Comparison of ENCODE assay signal across 8 mouse cellular contexts in the genomic region with DNA sequence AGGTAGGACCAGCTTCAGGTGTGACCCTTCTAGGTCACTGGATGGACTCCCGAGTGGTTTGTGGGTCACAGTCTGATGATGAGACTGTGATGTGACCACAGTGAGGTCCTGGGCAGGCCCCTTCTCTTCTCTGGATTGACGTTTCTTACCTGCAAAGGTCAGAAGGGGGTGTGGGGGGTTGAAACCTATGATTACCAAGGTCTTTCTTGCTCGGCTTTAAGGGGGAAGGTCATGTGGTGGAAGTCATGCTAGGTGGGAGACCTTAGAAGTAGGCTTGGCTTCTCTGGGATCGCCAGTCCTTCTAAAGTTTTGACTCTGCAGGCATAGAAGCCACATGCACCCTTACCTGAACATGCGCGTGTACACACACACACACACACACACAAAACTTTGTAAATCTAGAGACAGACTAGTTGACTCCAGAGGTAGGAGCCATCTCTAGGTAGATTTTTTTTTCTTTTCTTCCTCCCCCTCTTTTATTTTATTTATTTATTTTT. TPM values are rescaled to one million over a fixed set of nuclear protein-coding genes. Genes with fewer than 3 reads are reported as not detected.
DNase-seq lines count a peak whose midpoint lies in the region; ATAC-seq and TF ChIP-seq lines count a peak whose summit lies in the region.

No protein-coding gene starts in this region.

- no peak for TF ChIP-seq CTCF in left cerebral cortex, adult 2 months (IDR thresholded peaks at IDR 0.05)

- peak overlapping the region; percentile 46; the same call in 1 of the 2 replicates for H3K4me3 ChIP-seq in left cerebral cortex, adult 2 months
- H3K4me3 ChIP-seq in embryonic facial prominence, embryonic 11.5 days (ENCODE audit: low read depth, low read length) = peak overlapping the region; percentile 50; the same call in 1 of the 2 replicates
- peak overlapping the region; percentile 65 for H3K4me3 ChIP-seq in intestine, embryonic 16.5 days (ENCODE audit: low read length)
- peak overlapping the region; percentile 42; the same call in 1 of the 2 replicates for H3K4me3 ChIP-seq in neural tube, embryonic 12.5 days

- H3K9me3 ChIP-seq in embryonic facial prominence, embryonic 11.5 days (replicated peaks; ENCODE audit: control insufficient read depth, low read length) = no peaks in the 10 kb centered on the region
- H3K9me3 ChIP-seq in intestine, embryonic 16.5 days (ENCODE audit: control insufficient read depth, low read length) = no peaks in the 10 kb centered on the region
- H3K9me3 ChIP-seq in neural tube, embryonic 12.5 days = no peaks in the 10 kb centered on the region

- H3K9ac ChIP-seq in embryonic facial prominence, embryonic 11.5 days (replicated peaks; ENCODE audit: low read length) = no peak overlapping the region
- 0 out of 2 replicates have a peak overlapping the region, but pooled peaks have one; percentile 24 for H3K9ac ChIP-seq in intestine, embryonic 16.5 days (ENCODE audit: low read depth, low read length)
- no peak overlapping the region for H3K9ac ChIP-seq in neural tube, embryonic 12.5 days

- H3K4me1 ChIP-seq in embryonic facial prominence, embryonic 11.5 days (ENCODE audit: control insufficient read depth, insufficient read depth, low read length) = no peaks in the 10 kb centered on the region; the same call in 1 of the 2 replicates
- peaks cover 9% of the 10 kb centered on the region; the same call in 1 of the 2 replicates for H3K4me1 ChIP-seq in intestine, embryonic 16.5 days (ENCODE audit: control insufficient read depth, insufficient read depth, low read length)
- peaks cover 6% of the 10 kb centered on the region; the same call in 1 of the 2 replicates for H3K4me1 ChIP-seq in neural tube, embryonic 12.5 days

- no peak overlapping the region for H3K27ac ChIP-seq in left cerebral cortex, adult 2 months
- H3K27ac ChIP-seq in embryonic facial prominence, embryonic 11.5 days (replicated peaks; ENCODE audit: low read depth, low read length) = no peak overlapping the region
- H3K27ac ChIP-seq in intestine, embryonic 16.5 days (ENCODE audit: low read length) = no peak overlapping the region
- no peak overlapping the region for H3K27ac ChIP-seq in neural tube, embryonic 12.5 days

- peaks cover 14% of the 10 kb centered on the region for H3K27me3 ChIP-seq in embryonic facial prominence, embryonic 11.5 days (ENCODE audit: control insufficient read depth, insufficient read depth, low read length)
- H3K27me3 ChIP-seq in intestine, embryonic 16.5 days (replicated peaks; ENCODE audit: control insufficient read depth, insufficient read depth, low read length) = no peaks in the 10 kb centered on the region
- H3K27me3 ChIP-seq in neural tube, embryonic 12.5 days (replicated peaks) = peaks cover 47% of the 10 kb centered on the region

- no peak for DNase-seq in left cerebral cortex, adult 2 months (ENCODE audit: extremely low spot score in 1 of 2, low spot score in 2 of 2)
- DNase-seq in left cerebral cortex, postnatal 4 days = no peak
- DNase-seq in embryonic facial prominence, embryonic 11.5 days (ENCODE audit: low spot score) = no peak
- DNase-seq in left cerebral cortex, adult 18-20 months (ENCODE audit: low spot score in 2 of 2) = no peak
- no peak for DNase-seq in adrenal gland, postnatal 10 days
- DNase-seq in embryo, embryonic 10 days (ENCODE audit: low spot score) = no peak

- H3K36me3 ChIP-seq in embryonic facial prominence, embryonic 11.5 days (replicated peaks; ENCODE audit: control insufficient read depth, insufficient read depth, low read depth, low read length) = no peaks in the 10 kb centered on the region
- H3K36me3 ChIP-seq in intestine, embryonic 16.5 days (ENCODE audit: control insufficient read depth, insufficient read depth, low read length) = no peaks in the 10 kb centered on the region
- H3K36me3 ChIP-seq in neural tube, embryonic 12.5 days = no peaks in the 10 kb centered on the region

- 39% methylated on average over 6 of the region's 6 CpGs for WGBS in embryonic facial prominence, embryonic 11.5 days
- WGBS in intestine, embryonic 16.5 days = 54% methylated on average over 6 of the region's 6 CpGs
- WGBS in neural tube, embryonic 12.5 days = 41% methylated on average over 6 of the region's 6 CpGs

- ATAC-seq in embryonic facial prominence, embryonic 11.5 days (replicated peaks; ENCODE audit: insufficient number of reproducible peaks, low FRiP score, low TSS enrichment, low read depth) = no peak
- no peak for ATAC-seq in intestine, embryonic 16.5 days
- ATAC-seq in neural tube, embryonic 12.5 days (ENCODE audit: low FRiP score, low read depth) = no peak

- peak overlapping the region; percentile 82 for H3K4me2 ChIP-seq in embryonic facial prominence, embryonic 11.5 days (ENCODE audit: low read depth, low read length)
- H3K4me2 ChIP-seq in intestine, embryonic 16.5 days (ENCODE audit: low read depth, low read length) = peak overlapping the region; percentile 91
- H3K4me2 ChIP-seq in neural tube, embryonic 12.5 days (replicated peaks) = peak overlapping the region; percentile 71

- intact Hi-C loops in left cerebral cortex, adult 2 months (cut with DNase I) = loop anchor here (10.0 kb wide), 1 partner anchor 225 kb away; no protein-coding TSS in a partner anchor
- intact Hi-C loops in left cerebral cortex, postnatal 4 days (cut with DNase I) = no loop called here

RNA-seq across cellular contexts. Expression of gene Stat5a, which starts 0.5 kb away (rescaled TPM):
- total RNA-seq in left cerebral cortex, adult 2 months (2021) = 1 to 10 TPM; 1.7 to 2.0 TPM
- 1 to 10 TPM in 1 of 2 experiments, under 1 TPM in 1; 0.98 to 1.2 TPM for total RNA-seq in left cerebral cortex, postnatal 4 days (2021)
- polyA plus RNA-seq in embryonic facial prominence, embryonic 11.5 days (2014; fragmentation: Nextera tagmentation; extraction: Ambion mirVana) = 1.6 and 1.9 TPM in 2 replicates
- 5.8 and 6.2 TPM in 2 replicates for polyA plus RNA-seq in intestine, embryonic 16.5 days (2015; fragmentation: Nextera tagmentation; extraction: Ambion mirVana)
- 1.7 and 1.9 TPM in 2 replicates for polyA plus RNA-seq in neural tube, embryonic 12.5 days (2016; fragmentation: Nextera tagmentation; extraction: Ambion mirVana)
- 1 to 10 TPM; 1.8 to 2.5 TPM for total RNA-seq in left cerebral cortex, adult 18-20 months (2021)
- 10 to 100 TPM; 37.1 to 52.7 TPM for total RNA-seq in adrenal gland, postnatal 10 days (2021)

RNA-seq across cellular contexts. Expression of gene Stat5b, which starts 9.1 kb away (rescaled TPM):
- total RNA-seq in left cerebral cortex, adult 2 months (2021) = 10 to 100 TPM; 23.6 to 25.0 TPM
- 10 to 100 TPM in 1 of 2 experiments, 1 to 10 TPM in 1; 9.6 to 11.8 TPM for total RNA-seq in left cerebral cortex, postnatal 4 days (2021)
- polyA plus RNA-seq in embryonic facial prominence, embryonic 11.5 days (2014; fragmentation: Nextera tagmentation; extraction: Ambion mirVana) = 17.9 and 18.1 TPM in 2 replicates
- polyA plus RNA-seq in intestine, embryonic 16.5 days (2015; fragmentation: Nextera tagmentation; extraction: Ambion mirVana) = 20.5 and 22.8 TPM in 2 replicates
- 18.2 and 19.6 TPM in 2 replicates for polyA plus RNA-seq in neural tube, embryonic 12.5 days (2016; fragmentation: Nextera tagmentation; extraction: Ambion mirVana)
- 10 to 100 TPM; 26.8 to 28.0 TPM for total RNA-seq in left cerebral cortex, adult 18-20 months (2021)
- 10 to 100 TPM; 60.7 to 72.7 TPM for total RNA-seq in adrenal gland, postnatal 10 days (2021)

Comparison
In these comparisons a context has a peak if more than half of its experiments do, and no peak if none do; other contexts are left out.
1. RNA of gene Stat5a, which starts 0.5 kb away (total RNA-seq): 37.1 to 52.7 TPM in adrenal gland, postnatal 10 days; 1.8 to 2.5 TPM in left cerebral cortex, adult 18-20 months, 1.7 to 2.0 TPM in left cerebral cortex, adult 2 months and 0.98 to 1.2 TPM in left cerebral cortex, postnatal 4 days; every median in the first group is over 10 times any median in the second.
2. Peak in every context shown above with its lines, with median percentiles within 50 percentile points of each other: H3K4me3 ChIP-seq and H3K4me2 ChIP-seq.